ENCODE assay signal across 8 mouse cellular contexts in the genomic region with DNA sequence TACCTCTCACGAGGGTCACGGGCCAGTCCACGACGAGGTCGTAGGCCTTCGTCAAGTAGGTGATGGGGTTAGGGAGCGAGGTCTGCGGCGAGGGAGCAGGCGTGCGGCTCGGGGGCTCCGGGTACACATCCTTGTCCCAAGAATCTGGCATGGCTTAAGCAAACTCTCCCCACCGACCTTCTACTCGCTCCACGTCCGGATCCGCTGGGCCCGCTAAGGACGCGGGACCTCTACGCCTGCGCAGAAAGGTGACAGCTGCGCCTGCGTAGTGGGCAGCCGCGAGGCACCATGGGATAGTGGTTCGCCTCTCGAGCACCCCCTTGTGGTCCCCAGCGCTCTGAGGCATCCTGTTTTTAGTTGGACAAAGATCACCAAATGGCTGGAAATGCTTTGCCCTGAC. TPM values are rescaled to one million over a fixed set of nuclear protein-coding genes. Genes with fewer than 3 reads are reported as not detected.
DNase-seq lines count a peak whose midpoint lies in the region; ATAC-seq lines count a peak whose summit lies in the region.

A gene (minus strand): TSS at position 295 of the 400 bp plus-strand sequence.

- 0 out of 2 replicates have a peak, but pooled peaks cover 4% of the 10 kb centered on the region for H3K36me3 ChIP-seq in hindbrain, embryonic 11.5 days (ENCODE audit: control insufficient read depth, insufficient read depth, low read length)

- peak within 1 kb of the TSS; percentile 85 for H3K4me3 ChIP-seq in hindbrain, embryonic 11.5 days (ENCODE audit: low read depth, low read length)

- H3K9ac ChIP-seq in hindbrain, embryonic 11.5 days (ENCODE audit: low read depth, low read length): peak within 1 kb of the TSS; percentile 84

- H3K4me2 ChIP-seq in hindbrain, embryonic 11.5 days (replicated peaks; ENCODE audit: low read depth, low read length): peak within 1 kb of the TSS; percentile 77

- H3K9me3 ChIP-seq in hindbrain, embryonic 11.5 days (ENCODE audit: control insufficient read depth, low read length): no peaks in the 10 kb centered on the region

- ATAC-seq in hindbrain, embryonic 11.5 days (ENCODE audit: low FRiP score): peak; percentile 76

- WGBS in hindbrain, embryonic 11.5 days: 0% methylated on average over 30 of the region's 30 CpGs

- H3K27me3 ChIP-seq in hindbrain, embryonic 11.5 days (ENCODE audit: control insufficient read depth, insufficient read depth, low read length): no peaks in the 10 kb centered on the region; the same call in 1 of the 2 replicates

- DNase-seq in MN1 (ENCODE audit: low spot score): peak; percentile 97
- DNase-seq in cerebellum, adult 9-10 months: peak; percentile 97
- DNase-seq in frontal cortex, adult 2 months (ENCODE audit: extremely low spot score in 1 of 2, low spot score in 1 of 2): peak; percentile 83 to 99
- DNase-seq in hindbrain, embryonic 11.5 days (ENCODE audit: low spot score): peak; percentile 100
- peak; percentile 98 to 99 for DNase-seq in layer of hippocampus, postnatal 10 days (ENCODE audit: low spot score in 2 of 2)
- peak; percentile 97 for DNase-seq in lung, postnatal 10 days
- peak; percentile 96 for DNase-seq in ovary, postnatal 36 days (ENCODE audit: low spot score)
- DNase-seq in thymus, postnatal 25 days: peak; percentile 96

- peak within 1 kb of the TSS; percentile 37 for H3K27ac ChIP-seq in hindbrain, embryonic 11.5 days (ENCODE audit: low read depth, low read length)

- peaks cover 10% of the 10 kb centered on the region for H3K4me1 ChIP-seq in hindbrain, embryonic 11.5 days (replicated peaks; ENCODE audit: control insufficient read depth, insufficient read depth, low read length)

RNA-seq across cellular contexts. Expression of the gene that starts here (rescaled TPM):
- polyA plus RNA-seq in frontal cortex, adult 2 months (2012; rRNA removed): 445 and 493 TPM in 2 replicates
- 198 and 223 TPM in 2 replicates for polyA plus RNA-seq in hindbrain, embryonic 11.5 days (2014; fragmentation: Nextera tagmentation; extraction: Ambion mirVana)
- 100 to 1,000 TPM; 180 to 197 TPM for total RNA-seq in layer of hippocampus, postnatal 10 days (2021)

Comparison
In these comparisons a context has a peak if more than half of its experiments do, and no peak if none do; other contexts are left out.
1. Peak in every context shown above with its lines: DNase-seq, ATAC-seq, H3K4me3 ChIP-seq and H3K27ac ChIP-seq.